Comparison of ENCODE assay signal across 8 mouse cellular contexts in genomic region chr10:75326553-75326952, GRCm38 (mm10). TPM values are rescaled to one million over a fixed set of nuclear protein-coding genes. Genes with fewer than 3 reads are reported as not detected.
DNase-seq lines count a peak whose midpoint lies in the region; ATAC-seq lines count a peak whose summit lies in the region.

No protein-coding gene starts in this region.

- peaks cover 95% of the 10 kb centered on the region for H3K36me3 ChIP-seq in megakaryocyte, embryonic 14.5 days (replicated peaks; ENCODE audit: low read length)
- no peaks in the 10 kb centered on the region for H3K36me3 ChIP-seq in midbrain, embryonic 14.5 days (ENCODE audit: control insufficient read depth, insufficient read depth, low read length)

- H3K4me1 ChIP-seq in megakaryocyte, embryonic 14.5 days = peaks cover 97% of the 10 kb centered on the region
- H3K4me1 ChIP-seq in midbrain, embryonic 14.5 days (ENCODE audit: control insufficient read depth, insufficient read depth, low read length) = no peaks in the 10 kb centered on the region

- WGBS in midbrain, embryonic 14.5 days = 86% methylated on average over 3 of the region's 3 CpGs

- no peak overlapping the region for H3K4me2 ChIP-seq in midbrain, embryonic 14.5 days (ENCODE audit: low read length)

- peak; percentile 70 for DNase-seq in adrenal gland, postnatal 10 days
- peak; percentile 47 to 55 for DNase-seq in kidney, adult 8-10 months
- DNase-seq in cerebellum, postnatal 4 days (ENCODE audit: low spot score in 2 of 2) = no peak
- no peak for DNase-seq in midbrain, embryonic 14.5 days
- DNase-seq in embryo, embryonic 10 days (ENCODE audit: low spot score) = no peak
- DNase-seq in testis, postnatal 14 days (ENCODE audit: low spot score) = no peak

- H3K9me3 ChIP-seq in megakaryocyte, embryonic 14.5 days = no peaks in the 10 kb centered on the region
- no peaks in the 10 kb centered on the region for H3K9me3 ChIP-seq in midbrain, embryonic 14.5 days (ENCODE audit: control insufficient read depth, low read length)

- peak; percentile 90 for ATAC-seq in CD4-positive, CD25-positive, alpha-beta regulatory T cell, adult 4 months
- ATAC-seq in midbrain, embryonic 14.5 days (ENCODE audit: low FRiP score, low TSS enrichment) = no peak

- no peaks in the 10 kb centered on the region for H3K27me3 ChIP-seq in megakaryocyte, embryonic 14.5 days (replicated peaks)
- H3K27me3 ChIP-seq in midbrain, embryonic 14.5 days (ENCODE audit: control insufficient read depth, insufficient read depth, low read length) = no peaks in the 10 kb centered on the region

- H3K9ac ChIP-seq in midbrain, embryonic 14.5 days (replicated peaks; ENCODE audit: low read length) = no peak overlapping the region

- peak overlapping the region; percentile 86 for H3K4me3 ChIP-seq in megakaryocyte, embryonic 14.5 days (replicated peaks)
- H3K4me3 ChIP-seq in midbrain, embryonic 14.5 days (replicated peaks; ENCODE audit: low read depth, low read length) = no peak overlapping the region

- H3K27ac ChIP-seq in midbrain, embryonic 14.5 days (replicated peaks; ENCODE audit: low read depth, low read length) = no peak overlapping the region

RNA-seq across cellular contexts. Expression of gene Adora2a, which starts 9.9 kb away (rescaled TPM):
- polyA plus RNA-seq in CD4-positive, CD25-positive, alpha-beta regulatory T cell, adult 4 months (2017; shearing (Covaris generic)) = 10 to 100 TPM; 16.1 to 36.3 TPM
- total RNA-seq in adrenal gland, postnatal 10 days (2021) = 10 to 100 TPM; 10.2 to 12.8 TPM
- 10.7 and 16.9 TPM in 2 replicates for polyA plus RNA-seq in megakaryocyte, embryonic 14.5 days (2012; ENCODE audit: insufficient read depth, low replicate concordance)
- polyA plus RNA-seq in midbrain, embryonic 14.5 days (2014; fragmentation: Nextera tagmentation; extraction: Ambion mirVana) = 3.7 and 5.1 TPM in 2 replicates

Comparison
In these comparisons a context has a peak if more than half of its experiments do, and no peak if none do; other contexts are left out.
1. DNase-seq: peak in adrenal gland, postnatal 10 days (single experiment) and kidney, adult 8-10 months (2 of 2); none in cerebellum, postnatal 4 days (0 of 2), midbrain, embryonic 14.5 days (single experiment), embryo, embryonic 10 days (single experiment) and testis, postnatal 14 days (single experiment).